Mouse (Mus musculus) right cerebral cortex, postnatal 14 days (tissue): ENCODE results near the gene Btbd7.

Experiments used
- DNase-seq: peaks from one replicate; pipeline ENCODE4 v3.0.0; 2022

Gene Btbd7

GRCm38 (mm10) chr12:102778151-102778550, 100.1 kb downstream of the Btbd7 start:
- no peak for DNase-seq

GRCm38 (mm10) chr12:102776035-102776434, 102.2 kb downstream of the Btbd7 start:
- DNase-seq: no peak

GRCm38 (mm10) chr12:102772676-102773075, 105.6 kb downstream of the Btbd7 start:
- no peak for DNase-seq

- DNase-seq: no peak
These were observed 106.7 kb downstream of the Btbd7 start for GRCm38 (mm10) chr12:102771601-102772000.

GRCm38 (mm10) chr12:102769000-102769399, 109.3 kb downstream of the Btbd7 start:
- DNase-seq: no peak

GRCm38 (mm10) chr12:102763696-102764095, 114.6 kb downstream of the Btbd7 start:
- no peak for DNase-seq

- no peak for DNase-seq
These were observed 116.6 kb downstream of the Btbd7 start for GRCm38 (mm10) chr12:102761668-102762067.

- DNase-seq: no peak
These were observed 119.3 kb downstream of the Btbd7 start for GRCm38 (mm10) chr12:102758936-102759335.

GRCm38 (mm10) chr12:102758403-102758756, 119.9 kb downstream of the Btbd7 start, which contains the start of gene Gm20604:
Gene Gm20604, minus strand, starts transcription at chr12:102758672.
- DNase-seq: no peak

GRCm38 (mm10) chr12:102757689-102758402, 120.4 kb downstream of the Btbd7 start, which contains the start of the genes Gm28051, Gon7 and Ubr7:
Gene Gm28051, minus strand, starts transcription at chr12:102757765.
Gene Gon7, minus strand, starts transcription at chr12:102757803.
Gene Ubr7, plus strand, starts transcription at chr12:102757967.
- peak; percentile 96 for DNase-seq

- DNase-seq: no peak
These were observed 121.1 kb downstream of the Btbd7 start for GRCm38 (mm10) chr12:102757055-102757688.

GRCm38 (mm10) chr12:102756304-102756703, 122.0 kb downstream of the Btbd7 start:
- peak; percentile 27 for DNase-seq

- no peak for DNase-seq
These were observed 130.0 kb downstream of the Btbd7 start for GRCm38 (mm10) chr12:102748256-102748655.

GRCm38 (mm10) chr12:102744839-102745238, 133.4 kb downstream of the Btbd7 start:
- DNase-seq: no peak

GRCm38 (mm10) chr12:102743589-102744574, 134.4 kb downstream of the Btbd7 start, which contains the start of the genes Moap1 and Tmem251:
Gene Moap1, minus strand, starts transcription at chr12:102743661.
Gene Tmem251, plus strand, starts transcription at chr12:102743762.
- DNase-seq: peak; percentile 91

- DNase-seq: no peak
These were observed 135.2 kb downstream of the Btbd7 start for GRCm38 (mm10) chr12:102743036-102743588.

GRCm38 (mm10) chr12:102742056-102742455, 136.2 kb downstream of the Btbd7 start:
- no peak for DNase-seq

GRCm38 (mm10) chr12:102740285-102740684, 138.0 kb downstream of the Btbd7 start:
- no peak for DNase-seq

- DNase-seq: no peak
These were observed 139.2 kb downstream of the Btbd7 start for GRCm38 (mm10) chr12:102739096-102739495.

GRCm38 (mm10) chr12:102733381-102733780, 144.9 kb downstream of the Btbd7 start:
- DNase-seq: peak; percentile 59

GRCm38 (mm10) chr12:102730798-102731619, 147.3 kb downstream of the Btbd7 start:
- DNase-seq: no peak
